Mouse (Mus musculus) kidney, adult 2 months (tissue): ENCODE measurements at regions not wholly inside any gene's neighbourhood (a gene's known extent, or its start where the extent isn't known, plus 50 kb on each side); places are given as distances from the start of the nearest gene placed in this dataset.

Experiments
- CTCF ChIP-seq: fragments of 200-500 bp; conservative IDR thresholded peaks from 2 replicates; pipeline ENCODE4 v1.5.1; 2011; ENCODE audit warnings: low read depth, mild to moderate bottlenecking, control low read depth, low read length, moderate library complexity, mixed read lengths; ENCODE audit not compliant: insufficient read depth, insufficient read length
- POLR2A ChIP-seq: fragments of 200-500 bp; IDR thresholded peaks from one replicate; pipeline ENCODE4 v1.6.1; 2011; ENCODE audit warnings: low read depth, low read length, control low read depth

DNA sequence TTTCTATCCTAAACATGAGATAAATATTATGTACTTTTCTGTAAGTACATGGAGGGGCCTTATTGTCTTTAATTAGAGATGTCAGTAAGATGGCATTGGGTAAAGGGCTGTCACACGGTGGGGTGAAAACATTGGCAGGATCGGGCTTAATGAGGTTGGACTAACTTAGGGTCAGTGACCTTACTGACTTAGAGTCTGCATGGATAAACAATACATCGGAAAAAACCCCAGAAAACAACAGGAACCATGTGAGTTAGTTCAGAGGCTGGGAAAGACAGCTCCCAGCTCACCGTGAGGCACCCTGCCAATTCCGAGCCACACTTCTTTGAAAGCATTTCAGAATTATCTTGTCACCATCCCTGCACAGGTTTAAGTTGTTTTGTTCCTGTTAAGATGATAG, 363.3 kb upstream of the Camk1g start:
- no peak for TF ChIP-seq POLR2A
- TF ChIP-seq CTCF: no peak
